Mouse (Mus musculus): ENCODE results near the gene Dnmbp. TPM values are rescaled to one million over a fixed set of nuclear protein-coding genes. Genes with fewer than 3 reads are reported as not detected.

Gene Dnmbp
- polyA plus RNA-seq, 1 experiment from 2014 or later, result 4.2 TPM

GRCm38 (mm10) chr19:43815661-43816414 lies 124.2 kb downstream of the Dnmbp start:
- no peak overlapping the region for H3K4me3 ChIP-seq
- no peak overlapping the region for H3K4me2 ChIP-seq
- no peaks in the 10 kb centered on the region for H3K4me1 ChIP-seq
- no peaks in the 10 kb centered on the region; the same call in 1 of the 2 replicates for H3K36me3 ChIP-seq
- no peak overlapping the region for H3K9ac ChIP-seq
- H3K9me3 ChIP-seq (replicated peaks), result no peaks in the 10 kb centered on the region
- no peaks in the 10 kb centered on the region for H3K27me3 ChIP-seq (replicated peaks)
- WGBS (ENCODE audit: insufficient replicate concordance), result 51% methylated on average over 14 of the region's 14 CpGs
- H3K27ac ChIP-seq, result no peak overlapping the region
- no peak for ATAC-seq

- WGBS (ENCODE audit: insufficient replicate concordance), result 68% methylated on average over 10 of the region's 10 CpGs
- no peaks in the 10 kb centered on the region for H3K4me1 ChIP-seq
- no peaks in the 10 kb centered on the region for H3K9me3 ChIP-seq (replicated peaks)
- no peak overlapping the region for H3K4me3 ChIP-seq
- H3K27ac ChIP-seq, result no peak overlapping the region
- no peak for ATAC-seq
- no peaks in the 10 kb centered on the region for H3K27me3 ChIP-seq (replicated peaks)
- no peak overlapping the region for H3K9ac ChIP-seq
- H3K4me2 ChIP-seq, result no peak overlapping the region
- H3K36me3 ChIP-seq, result no peaks in the 10 kb centered on the region; the same call in 1 of the 2 replicates
Measured at GRCm38 (mm10) chr19:43813315-43813714, 126.7 kb downstream of the Dnmbp start.

DNA sequence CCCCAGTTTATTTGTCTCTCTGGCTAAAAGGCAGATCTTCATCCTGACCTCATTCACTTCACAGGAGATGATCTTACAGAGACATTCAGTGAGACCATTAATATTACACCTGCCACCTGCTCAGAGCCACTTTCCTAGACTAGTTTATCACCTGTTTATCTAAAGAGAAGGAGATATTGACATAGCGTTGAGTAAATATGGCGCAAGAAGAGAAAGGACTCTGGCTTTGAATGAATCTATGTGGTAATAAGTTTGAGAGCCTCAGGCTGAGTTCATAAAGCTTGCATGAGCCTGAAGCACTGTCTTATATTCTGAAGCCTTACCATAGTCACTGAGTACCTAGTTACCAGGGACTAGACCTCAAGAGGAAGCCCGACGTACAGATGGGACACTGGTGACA lies 128.6 kb downstream of the Dnmbp start:
- 70% methylated on average over 4 of the region's 4 CpGs for WGBS (ENCODE audit: insufficient replicate concordance)
- ATAC-seq, result no peak

GRCm38 (mm10) chr19:43809331-43809730 lies 130.7 kb downstream of the Dnmbp start:
- ATAC-seq, result no peak
- Histone ChIP-seq H3K4me1 (no peaks in the 10 kb centered on the region), H3K4me2 (no peak overlapping the region), H3K27me3 (replicated peaks) (no peaks in the 10 kb centered on the region), H3K9ac (no peak overlapping the region), H3K4me3 (no peak overlapping the region), H3K9me3 (replicated peaks) (no peaks in the 10 kb centered on the region), H3K36me3 (no peaks in the 10 kb centered on the region), H3K27ac (no peak overlapping the region)
- 44% methylated on average over 4 of the region's 4 CpGs for WGBS (ENCODE audit: insufficient replicate concordance)

More for the DNA sequence above, 128.6 kb downstream of the Dnmbp start:
- H3K36me3 ChIP-seq, result no peaks in the 10 kb centered on the region
- H3K27ac ChIP-seq, result no peak overlapping the region
- H3K4me3 ChIP-seq, result no peak overlapping the region
- no peaks in the 10 kb centered on the region for H3K27me3 ChIP-seq (replicated peaks)
- no peak overlapping the region for H3K9ac ChIP-seq
- no peaks in the 10 kb centered on the region for H3K4me1 ChIP-seq
- no peak overlapping the region for H3K4me2 ChIP-seq
- H3K9me3 ChIP-seq (replicated peaks), result no peaks in the 10 kb centered on the region

GRCm38 (mm10) chr19:43803866-43804265 lies 136.1 kb downstream of the Dnmbp start:
- 71% methylated on average over 10 of the region's 10 CpGs for WGBS (ENCODE audit: insufficient replicate concordance)
- Histone ChIP-seq H3K4me3 (no peak overlapping the region), H3K36me3 (no peaks in the 10 kb centered on the region), H3K27me3 (replicated peaks) (no peaks in the 10 kb centered on the region), H3K9me3 (replicated peaks) (no peaks in the 10 kb centered on the region), H3K4me1 (no peaks in the 10 kb centered on the region), H3K27ac (no peak overlapping the region), H3K9ac (no peak overlapping the region), H3K4me2 (no peak overlapping the region)
- no peak for ATAC-seq

GRCm38 (mm10) chr19:43801427-43802051 lies 138.5 kb downstream of the Dnmbp start:
- H3K4me2 ChIP-seq, result no peak overlapping the region
- no peak for ATAC-seq
- H3K36me3 ChIP-seq, result no peaks in the 10 kb centered on the region
- H3K4me1 ChIP-seq, result no peaks in the 10 kb centered on the region
- no peak overlapping the region for H3K9ac ChIP-seq
- WGBS (ENCODE audit: insufficient replicate concordance), result 26% methylated on average over 9 of the region's 9 CpGs
- H3K27me3 ChIP-seq (replicated peaks), result no peaks in the 10 kb centered on the region
- H3K27ac ChIP-seq, result no peak overlapping the region
- H3K4me3 ChIP-seq, result no peak overlapping the region
- no peaks in the 10 kb centered on the region for H3K9me3 ChIP-seq (replicated peaks)

- Histone ChIP-seq H3K4me3 (no peak overlapping the region), H3K4me1 (no peaks in the 10 kb centered on the region), H3K27ac (no peak overlapping the region), H3K27me3 (replicated peaks) (no peaks in the 10 kb centered on the region), H3K9me3 (replicated peaks) (no peaks in the 10 kb centered on the region), H3K36me3 (no peaks in the 10 kb centered on the region), H3K4me2 (no peak overlapping the region), H3K9ac (no peak overlapping the region)
- ATAC-seq, result peak; percentile 57; the same call in 1 of the 2 replicates
- WGBS (ENCODE audit: insufficient replicate concordance), result 54% methylated on average over 5 of the region's 5 CpGs
Measured at GRCm38 (mm10) chr19:43797216-43797615, 142.8 kb downstream of the Dnmbp start.

Other genes starting within 250 kb of the Dnmbp start
- gene Cutc, start 187.2 kb downstream of the Dnmbp start, polyA plus RNA-seq (2016; fragmentation: Nextera tagmentation; extraction: Ambion mirVana), result 14.5 and 16.5 TPM in 2 replicates
- gene Cox15, start 187.2 kb downstream of the Dnmbp start, polyA plus RNA-seq (2016; fragmentation: Nextera tagmentation; extraction: Ambion mirVana), result 9.7 and 10.4 TPM in 2 replicates
- 8.2 and 8.8 TPM in 2 replicates for gene Abcc2, start 158.0 kb downstream of the Dnmbp start, polyA plus RNA-seq (2016; fragmentation: Nextera tagmentation; extraction: Ambion mirVana)
- gene Cpn1, start 46.4 kb upstream of the Dnmbp start, polyA plus RNA-seq (2016; fragmentation: Nextera tagmentation; extraction: Ambion mirVana), result 42.8 and 45.8 TPM in 2 replicates
- gene Cyp2c23, start 89.0 kb upstream of the Dnmbp start, polyA plus RNA-seq (2016; fragmentation: Nextera tagmentation; extraction: Ambion mirVana), result 5.4 and 6.2 TPM in 2 replicates
- 17.9 and 19.0 TPM in 2 replicates for gene Erlin1, start 129.6 kb upstream of the Dnmbp start, polyA plus RNA-seq (2016; fragmentation: Nextera tagmentation; extraction: Ambion mirVana)
- 30.5 and 30.8 TPM in 2 replicates for gene Chuk, start 167.3 kb upstream of the Dnmbp start, polyA plus RNA-seq (2016; fragmentation: Nextera tagmentation; extraction: Ambion mirVana)
- 25.3 and 26.3 TPM in 2 replicates for gene Cwf19l1, start 195.7 kb upstream of the Dnmbp start, polyA plus RNA-seq (2016; fragmentation: Nextera tagmentation; extraction: Ambion mirVana)
- gene Bloc1s2, start 206.3 kb upstream of the Dnmbp start, polyA plus RNA-seq (2016; fragmentation: Nextera tagmentation; extraction: Ambion mirVana), result 54.7 and 61.6 TPM in 2 replicates

Measured in liver, embryonic 12.5 days (tissue).